Mouse (Mus musculus) neural tube, embryonic 12.5 days (tissue): ENCODE measurements around the gene Cabp1. TPM values are rescaled to one million over a fixed set of nuclear protein-coding genes. Genes with fewer than 3 reads are reported as not detected.
"Not testable (repeated sequence)": the region's sequence is repeated elsewhere in the genome, so short reads cannot be mapped to it uniquely, and the experiment has no call there.

Source experiments
- ATAC-seq: fragments of 200-750 bp; cut with Nextera tagmentation; 2 replicates; pipeline ENCODE4 v1.8.0; 2017; ENCODE audit warnings: low read depth, mild to moderate bottlenecking, moderate TSS enrichment, moderate library complexity; ENCODE audit not compliant: low FRiP score
- H3K27ac ChIP-seq: fragments of 300-500 bp; sonication (generic); 2 replicates; pipeline ENCODE4 v1.5.1; 2016
- H3K27me3 ChIP-seq: fragments of 300-500 bp; sonication (generic); replicated peaks from 2 replicates; pipeline ENCODE4 v1.6.1; 2016; ENCODE audit warnings: mild to moderate bottlenecking
- H3K36me3 ChIP-seq: fragments of 300-500 bp; sonication (generic); 2 replicates; pipeline ENCODE4 v1.6.1; 2016; ENCODE audit warnings: mild to moderate bottlenecking
- H3K4me1 ChIP-seq: fragments of 300-500 bp; sonication (generic); 2 replicates; pipeline ENCODE4 v1.6.1; 2016
- H3K4me2 ChIP-seq: fragments of 300-500 bp; sonication (generic); replicated peaks from 2 replicates; pipeline ENCODE4 v1.6.1; 2016; ENCODE audit warnings: mild to moderate bottlenecking
- H3K4me3 ChIP-seq: fragments of 300-500 bp; sonication (generic); 2 replicates; pipeline ENCODE4 v1.5.1; 2016
- H3K9ac ChIP-seq: fragments of 300-500 bp; sonication (generic); 2 replicates; pipeline ENCODE4 v1.6.1; 2016; ENCODE audit warnings: mild to moderate bottlenecking
- H3K9me3 ChIP-seq: fragments of 300-500 bp; sonication (generic); 2 replicates; pipeline ENCODE4 v1.6.1; 2016; ENCODE audit warnings: mild to moderate bottlenecking
- WGBS: fragments of 180-500 bp; shearing (Covaris S2); methylation state at CpG from one replicate; pipeline ENCODE4 v1.1.7; 2016; 5-methylcytosine and 5-hydroxymethylcytosine counted together
- polyA plus RNA-seq: library from polyadenylated mRNA; unstranded; fragments of >200 nt; fragmentation: Nextera tagmentation; extraction: Ambion mirVana; gene quantifications from 2 replicates; pipeline ENCODE4 v1.2.1, GENCODE M21; 2016

Gene Cabp1
- polyA plus RNA-seq, 1 experiment from 2014 or later, result 24.6 TPM

GRCm38 (mm10) chr5:115155831-115156230 is 38.4 kb downstream of the Cabp1 start:
- Histone ChIP-seq H3K4me3 (peak overlapping the region; percentile 13), H3K4me1 (peaks cover 43% of the 10 kb centered on the region)
- WGBS, result 38% methylated on average over 5 of the region's 5 CpGs

GRCm38 (mm10) chr5:115155156-115155631 is 39.0 kb downstream of the Cabp1 start:
- Histone ChIP-seq H3K27ac (no peak overlapping the region), H3K4me3 (no peak overlapping the region; the same call in 1 of the 2 replicates), H3K36me3 (peaks cover 9% of the 10 kb centered on the region), H3K9ac (peak overlapping the region; percentile 97; the same call in 1 of the 2 replicates), H3K4me1 (peaks cover 43% of the 10 kb centered on the region), H3K9me3 (no peaks in the 10 kb centered on the region), H3K4me2 (peak overlapping the region; percentile 93), H3K27me3 (no peaks in the 10 kb centered on the region)
- 77% methylated on average over 13 of the region's 13 CpGs for WGBS
- ATAC-seq, result no peak

More at GRCm38 (mm10) chr5:115155831-115156230, 38.4 kb downstream of the Cabp1 start:
- ATAC-seq, result no peak
- H3K9me3 ChIP-seq, result no peaks in the 10 kb centered on the region
- peak overlapping the region; percentile 97 for H3K9ac ChIP-seq
- H3K36me3 ChIP-seq, result peaks cover 2% of the 10 kb centered on the region
- H3K4me2 ChIP-seq, result peak overlapping the region; percentile 93
- no peak overlapping the region for H3K27ac ChIP-seq
- no peaks in the 10 kb centered on the region for H3K27me3 ChIP-seq

- H3K9ac ChIP-seq, result no peak overlapping the region
- H3K4me3 ChIP-seq, result no peak overlapping the region
- no peaks in the 10 kb centered on the region for H3K27me3 ChIP-seq
- 0 out of 2 replicates have a peak, but pooled peaks cover 4% of the 10 kb centered on the region for H3K9me3 ChIP-seq
- H3K4me2 ChIP-seq, result no peak overlapping the region
- H3K27ac ChIP-seq, result no peak overlapping the region
- 68% methylated on average over 8 of the region's 8 CpGs for WGBS
- ATAC-seq, result no peak
- H3K36me3 ChIP-seq, result peaks cover 34% of the 10 kb centered on the region
- peaks cover 37% of the 10 kb centered on the region for H3K4me1 ChIP-seq
Observed at GRCm38 (mm10) chr5:115152132-115152956, 41.8 kb downstream of the Cabp1 start.

DNA sequence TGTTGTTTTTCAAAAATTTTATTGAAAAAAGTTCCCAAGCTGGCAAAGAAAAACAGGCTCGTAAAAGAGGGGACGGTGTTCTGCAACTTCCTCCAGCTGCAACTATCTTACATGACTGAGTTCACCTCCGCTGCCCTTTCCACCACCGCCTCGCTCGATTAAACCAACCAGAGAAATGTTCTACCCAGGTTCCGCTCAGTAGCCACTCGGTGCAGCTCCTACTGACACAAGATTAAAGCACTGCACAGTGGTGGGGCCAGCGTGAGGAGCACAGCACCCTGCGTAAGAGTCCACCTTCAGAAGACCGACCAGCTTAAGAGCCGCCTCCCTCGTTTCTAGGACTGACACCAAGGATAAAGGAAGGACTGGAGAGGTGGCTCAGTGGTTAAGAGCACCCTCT is 42.7 kb downstream of the Cabp1 start:
- no peak overlapping the region for H3K4me3 ChIP-seq
- H3K27me3 ChIP-seq, result no peaks in the 10 kb centered on the region
- WGBS, result 88% methylated on average over 13 of the region's 13 CpGs
- no peak overlapping the region for H3K27ac ChIP-seq
- ATAC-seq, result no peak
- H3K9me3 ChIP-seq, result 0 out of 2 replicates have a peak, but pooled peaks cover 4% of the 10 kb centered on the region
- no peak overlapping the region for H3K9ac ChIP-seq
- H3K4me1 ChIP-seq, result peaks cover 29% of the 10 kb centered on the region
- no peak overlapping the region for H3K4me2 ChIP-seq
- H3K36me3 ChIP-seq, result peaks cover 43% of the 10 kb centered on the region

- WGBS, result 84% methylated on average over 5 of the region's 5 CpGs
- H3K36me3 ChIP-seq, result peaks cover 48% of the 10 kb centered on the region
- no peak overlapping the region for H3K27ac ChIP-seq
- no peaks in the 10 kb centered on the region for H3K27me3 ChIP-seq
- H3K9ac ChIP-seq, result no peak overlapping the region
- no peak overlapping the region for H3K4me2 ChIP-seq
- H3K9me3 ChIP-seq, result 0 out of 2 replicates have a peak, but pooled peaks cover 4% of the 10 kb centered on the region
- no peak overlapping the region for H3K4me3 ChIP-seq
- no peak for ATAC-seq
- peaks cover 24% of the 10 kb centered on the region for H3K4me1 ChIP-seq
Observed at GRCm38 (mm10) chr5:115150991-115151390, 43.2 kb downstream of the Cabp1 start.

GRCm38 (mm10) chr5:115149675-115150459 is 44.3 kb downstream of the Cabp1 start:
- ATAC-seq, result no peak
- Histone ChIP-seq H3K36me3 (peaks cover 55% of the 10 kb centered on the region), H3K4me2 (no peak overlapping the region), H3K9ac (no peak overlapping the region), H3K4me3 (no peak overlapping the region), H3K27ac (no peak overlapping the region), H3K4me1 (peaks cover 13% of the 10 kb centered on the region), H3K27me3 (no peaks in the 10 kb centered on the region), H3K9me3 (0 out of 2 replicates have a peak, but pooled peaks cover 4% of the 10 kb centered on the region)
- 98% methylated on average over 14 of the region's 14 CpGs for WGBS

DNA sequence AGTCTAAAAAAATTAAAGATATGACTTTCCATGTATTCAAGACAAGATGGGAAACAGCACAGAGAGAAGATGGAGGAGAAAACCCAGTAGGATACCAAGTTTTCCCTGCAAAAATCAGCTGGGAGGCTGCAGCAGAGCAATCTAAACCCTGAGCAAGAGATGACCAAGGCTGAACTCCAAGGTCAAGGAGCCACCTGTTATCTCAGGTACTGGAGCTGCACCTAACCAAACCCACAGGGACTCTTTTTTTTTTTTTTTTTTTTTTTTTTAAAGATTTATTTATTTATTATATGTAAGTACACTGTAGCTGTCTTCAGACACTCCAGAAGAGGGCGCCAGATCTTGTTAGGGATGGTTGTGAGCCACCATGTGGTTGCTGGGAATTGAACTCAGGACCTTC is 45.3 kb downstream of the Cabp1 start:
- not testable (repeated sequence) for H3K4me1 ChIP-seq, H3K4me2 ChIP-seq, H3K27me3 ChIP-seq, H3K4me3 ChIP-seq, H3K9me3 ChIP-seq, H3K27ac ChIP-seq, ATAC-seq, H3K9ac ChIP-seq
- no CpG with 5 or more reads among the region's 1 CpGs for WGBS
- H3K36me3 ChIP-seq, result peaks cover 64% of the 10 kb centered on the region

DNA sequence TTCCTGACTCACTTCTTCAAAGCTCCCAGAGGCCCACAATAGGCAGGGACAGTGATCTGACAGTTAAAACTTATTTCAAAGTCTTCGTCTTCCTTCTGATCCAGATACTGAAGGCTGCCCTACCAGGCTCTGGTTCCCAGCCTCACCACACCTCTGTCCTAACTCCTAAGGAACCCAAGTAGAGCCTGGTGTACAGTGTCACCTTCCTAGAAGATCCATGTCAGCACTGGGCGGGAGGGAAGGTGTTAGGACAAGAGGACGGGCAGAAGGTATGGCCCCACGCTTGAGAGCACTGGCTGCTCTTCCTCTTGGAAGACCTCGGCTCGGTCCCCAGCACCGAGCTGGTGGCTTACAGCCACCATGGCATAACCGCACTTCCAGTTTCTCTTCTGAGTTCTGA is 45.8 kb downstream of the Cabp1 start:
- WGBS, result 94% methylated on average over 8 of the region's 8 CpGs
- Histone ChIP-seq H3K9ac (no peak overlapping the region), H3K27ac (no peak overlapping the region), H3K9me3 (0 out of 2 replicates have a peak, but pooled peaks cover 4% of the 10 kb centered on the region), H3K27me3 (no peaks in the 10 kb centered on the region), H3K4me1 (peaks cover 9% of the 10 kb centered on the region), H3K36me3 (peaks cover 66% of the 10 kb centered on the region), H3K4me2 (no peak overlapping the region), H3K4me3 (no peak overlapping the region)
- no peak for ATAC-seq

- Histone ChIP-seq H3K27me3 (no peaks in the 10 kb centered on the region), H3K4me1 (0 out of 2 replicates have a peak, but pooled peaks cover 3% of the 10 kb centered on the region), H3K4me2 (no peak overlapping the region), H3K9me3 (0 out of 2 replicates have a peak, but pooled peaks cover 4% of the 10 kb centered on the region), H3K4me3 (no peak overlapping the region), H3K36me3 (peaks cover 66% of the 10 kb centered on the region), H3K9ac (no peak overlapping the region), H3K27ac (no peak overlapping the region)
- WGBS, result 84% methylated on average over 3 of the region's 3 CpGs
- no peak for ATAC-seq
Observed at GRCm38 (mm10) chr5:115147388-115147787, 46.8 kb downstream of the Cabp1 start.

GRCm38 (mm10) chr5:115146747-115147130 is 47.4 kb downstream of the Cabp1 start:
- H3K27me3 ChIP-seq, result no peaks in the 10 kb centered on the region
- H3K9ac ChIP-seq, result no peak overlapping the region
- 0 out of 2 replicates have a peak, but pooled peaks cover 4% of the 10 kb centered on the region for H3K9me3 ChIP-seq
- no peak overlapping the region for H3K4me2 ChIP-seq
- peaks cover 66% of the 10 kb centered on the region for H3K36me3 ChIP-seq
- no peak for ATAC-seq
- no peak overlapping the region for H3K4me3 ChIP-seq
- H3K4me1 ChIP-seq, result 0 out of 2 replicates have a peak, but pooled peaks cover 3% of the 10 kb centered on the region
- no peak overlapping the region for H3K27ac ChIP-seq

GRCm38 (mm10) chr5:115145976-115146746 is 48.0 kb downstream of the Cabp1 start:
- Histone ChIP-seq H3K9me3 (0 out of 2 replicates have a peak, but pooled peaks cover 4% of the 10 kb centered on the region), H3K27me3 (no peaks in the 10 kb centered on the region), H3K9ac (no peak overlapping the region), H3K36me3 (peaks cover 66% of the 10 kb centered on the region), H3K4me1 (0 out of 2 replicates have a peak, but pooled peaks cover 3% of the 10 kb centered on the region), H3K27ac (no peak overlapping the region), H3K4me2 (no peak overlapping the region), H3K4me3 (no peak overlapping the region)
- ATAC-seq, result no peak
- 79% methylated on average over 6 of the region's 6 CpGs for WGBS
